Mouse (Mus musculus) kidney, postnatal 10 days (tissue): ENCODE results near the gene Prss57.
A peak's percentile ranks its signal among the peaks of the same experiment; 100 is the strongest.

Experiments used
- DNase-seq: peaks from one replicate; pipeline ENCODE4 v3.0.0; 2021; ENCODE audit warnings: mixed read lengths

Prss57 gene

GRCm38 (mm10) chr10:79754856-79755516 lies 35.8 kb downstream of the Prss57 start, which contains the start of gene Fgf22:
Gene Fgf22 (plus strand): TSS chr10:79755076.
- peak; percentile 90 for DNase-seq

- no peak for DNase-seq
Observed at GRCm38 (mm10) chr10:79748496-79748895, 42.3 kb downstream of the Prss57 start.

GRCm38 (mm10) chr10:79746774-79747151 lies 44.0 kb downstream of the Prss57 start:
- DNase-seq = no peak

- peak; percentile 97 for DNase-seq
Observed at GRCm38 (mm10) chr10:79745898-79746773, 44.6 kb downstream of the Prss57 start, which contains the start of gene Polrmt. Gene Polrmt (minus strand): TSS chr10:79746581.

GRCm38 (mm10) chr10:79745411-79745810 lies 45.4 kb downstream of the Prss57 start:
- no peak for DNase-seq

- DNase-seq = no peak
Observed at GRCm38 (mm10) chr10:79743650-79744365, 47.0 kb downstream of the Prss57 start.

GRCm38 (mm10) chr10:79743161-79743560 lies 47.6 kb downstream of the Prss57 start:
- no peak for DNase-seq

GRCm38 (mm10) chr10:79740863-79741262 lies 49.9 kb downstream of the Prss57 start:
- DNase-seq = no peak

- no peak for DNase-seq
Observed at GRCm38 (mm10) chr10:79739234-79739633, 51.5 kb downstream of the Prss57 start.

GRCm38 (mm10) chr10:79738259-79738658 lies 52.5 kb downstream of the Prss57 start:
- peak; percentile 45 for DNase-seq

GRCm38 (mm10) chr10:79736706-79737105 lies 54.1 kb downstream of the Prss57 start:
- DNase-seq = peak; percentile 52

- DNase-seq = no peak
Observed at GRCm38 (mm10) chr10:79735361-79735760, 55.4 kb downstream of the Prss57 start.

- no peak for DNase-seq
Observed at GRCm38 (mm10) chr10:79733847-79734246, 56.9 kb downstream of the Prss57 start.

GRCm38 (mm10) chr10:79732500-79732899 lies 58.3 kb downstream of the Prss57 start:
- peak; percentile 51 for DNase-seq
